Mouse (Mus musculus): ENCODE results near the gene Mterf1b. TPM values are rescaled to one million over a fixed set of nuclear protein-coding genes. Genes with fewer than 3 reads are reported as not detected.
"Not testable (repeated sequence)": the region's sequence is repeated elsewhere in the genome, so short reads cannot be mapped to it uniquely, and the experiment has no call there.

Mterf1b gene
- polyA plus RNA-seq, 1 experiment from 2014 or later = 2.9 TPM

DNA sequence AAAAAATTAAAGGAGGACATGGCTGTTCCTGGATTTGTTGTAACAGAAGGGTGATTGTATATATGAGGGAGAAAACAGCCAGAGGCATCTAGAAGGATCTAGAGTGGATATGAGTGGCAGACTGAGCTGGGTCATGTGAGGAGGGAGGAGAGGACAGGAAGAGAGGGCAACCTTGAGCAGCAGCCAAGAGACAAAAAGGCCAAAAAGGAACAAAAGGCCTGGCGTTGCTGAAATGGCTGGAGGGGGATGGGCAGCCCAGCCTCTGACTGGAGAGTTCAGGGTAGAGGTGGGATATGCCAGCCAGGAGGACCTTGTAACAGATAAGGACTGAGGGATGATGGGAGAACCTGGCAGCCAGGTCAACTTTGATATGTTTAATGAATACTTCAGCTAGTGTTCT is 2.9 kb downstream of the Mterf1b start:
- H3K27ac ChIP-seq = no peak overlapping the region
- 37% methylated on average over 1 of the region's 1 CpGs for WGBS
- no peak for ATAC-seq (ENCODE audit: low FRiP score)
- no peak overlapping the region for H3K9ac ChIP-seq
- peaks cover 3% of the 10 kb centered on the region for H3K4me1 ChIP-seq
- no peaks in the 10 kb centered on the region for H3K36me3 ChIP-seq
- H3K4me3 ChIP-seq = no peak overlapping the region
- H3K4me2 ChIP-seq (replicated peaks) = no peak overlapping the region
- no peaks in the 10 kb centered on the region for H3K27me3 ChIP-seq
- no peaks in the 10 kb centered on the region; the same call in none of the 2 replicates for H3K9me3 ChIP-seq (replicated peaks)

DNA sequence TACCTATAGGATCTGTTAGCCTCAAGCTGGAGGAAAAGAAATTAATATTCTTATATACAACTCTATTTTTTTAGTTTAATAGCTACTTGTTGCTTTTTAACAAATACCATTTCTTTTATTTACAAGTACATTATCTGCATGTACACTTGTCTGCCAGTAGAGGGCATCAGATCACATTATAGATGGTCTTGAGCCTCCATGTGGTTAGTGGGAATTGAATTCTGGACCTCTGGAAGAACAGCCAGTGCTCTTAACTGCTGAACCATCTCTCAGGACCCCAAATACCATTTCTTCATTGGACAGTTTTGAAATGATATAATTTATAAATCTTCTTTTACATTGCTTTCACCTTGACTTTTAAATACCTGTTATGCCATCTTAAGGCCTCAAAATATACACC is 9.2 kb downstream of the Mterf1b start:
- Histone ChIP-seq H3K9me3 (replicated peaks) (no peaks in the 10 kb centered on the region), H3K9ac (no peak overlapping the region), H3K27me3 (no peaks in the 10 kb centered on the region), H3K4me3 (no peak overlapping the region), H3K27ac (no peak overlapping the region), H3K36me3 (no peaks in the 10 kb centered on the region), H3K4me1 (no peaks in the 10 kb centered on the region), H3K4me2 (replicated peaks) (no peak overlapping the region)
- no peak for ATAC-seq (ENCODE audit: low FRiP score)

DNA sequence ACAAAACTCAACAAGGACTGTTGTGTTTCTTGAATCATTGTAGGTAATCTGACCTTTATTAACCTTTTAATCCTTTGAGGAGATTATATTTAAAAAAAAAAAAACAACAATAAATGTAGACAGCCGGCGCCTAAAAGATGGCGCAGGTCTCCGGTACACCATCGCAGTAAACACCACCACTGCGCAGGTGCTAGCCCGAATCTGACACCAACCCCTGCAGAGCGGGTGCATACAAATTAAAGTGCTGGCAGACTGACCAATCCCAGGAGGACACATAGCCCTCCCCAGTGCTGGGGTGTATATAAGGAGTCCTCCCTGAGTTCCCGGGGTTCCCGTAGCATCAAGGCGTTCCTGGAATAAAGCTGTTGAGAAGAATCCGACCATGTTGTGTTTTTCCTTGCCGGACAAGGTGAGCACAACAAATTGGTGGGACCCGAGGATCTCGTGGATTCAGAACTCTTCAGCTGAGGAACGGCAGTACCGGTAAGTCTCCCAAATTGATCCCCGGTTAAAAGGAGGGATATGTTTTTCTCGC is 10.2 kb downstream of the Mterf1b start:
- not testable (repeated sequence) for H3K9me3 ChIP-seq (replicated peaks); H3K4me3 ChIP-seq; H3K4me1 ChIP-seq; H3K27ac ChIP-seq; H3K9ac ChIP-seq; H3K36me3 ChIP-seq; H3K27me3 ChIP-seq; H3K4me2 ChIP-seq (replicated peaks); ATAC-seq (ENCODE audit: low FRiP score)
- WGBS = 98% methylated on average over 19 of the region's 19 CpGs

DNA sequence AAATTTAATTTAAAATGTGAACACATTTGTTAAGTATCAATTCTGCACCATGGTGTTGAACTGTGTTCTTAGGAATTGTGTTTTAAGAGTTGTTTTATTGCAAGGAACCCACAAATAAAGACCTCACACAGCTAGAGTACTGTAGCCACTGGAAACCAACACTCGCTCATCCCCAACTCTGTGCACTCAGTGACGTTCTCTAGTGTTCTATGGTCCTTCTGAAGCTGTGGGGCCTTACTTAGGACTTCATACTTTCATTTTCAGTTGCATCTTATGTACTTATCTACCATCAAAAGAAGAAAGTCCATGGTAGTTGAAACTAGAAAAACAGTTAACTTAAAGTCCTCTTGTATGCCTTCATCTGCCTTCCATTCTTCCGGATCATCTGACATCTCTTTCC is 17.9 kb downstream of the Mterf1b start:
- not testable (repeated sequence) for H3K27ac ChIP-seq; H3K4me2 ChIP-seq (replicated peaks); H3K4me3 ChIP-seq; H3K36me3 ChIP-seq; H3K9ac ChIP-seq; H3K27me3 ChIP-seq; ATAC-seq (ENCODE audit: low FRiP score); H3K4me1 ChIP-seq; H3K9me3 ChIP-seq (replicated peaks)
- WGBS = 90% methylated on average over 3 of the region's 3 CpGs

DNA sequence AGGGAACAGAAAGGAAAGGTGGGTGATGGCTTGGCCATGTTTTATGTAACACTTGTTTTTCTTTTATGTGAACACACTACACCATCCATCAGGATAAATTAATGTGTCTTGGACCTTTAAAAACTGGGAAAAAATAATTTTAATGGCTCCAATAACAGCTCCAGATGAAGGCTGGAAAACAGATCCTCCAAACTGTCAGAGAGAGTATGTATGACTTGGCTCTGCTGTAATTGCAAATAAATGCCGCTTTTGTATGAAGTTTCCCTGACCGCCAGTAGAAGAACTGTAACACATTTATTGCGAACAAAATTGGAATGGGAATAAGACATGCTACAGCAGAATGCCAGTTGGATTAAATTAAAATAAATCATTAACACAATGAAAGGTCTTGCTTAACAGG is 29.1 kb downstream of the Mterf1b start:
- no peak overlapping the region for H3K9ac ChIP-seq
- 92% methylated on average over 3 of the region's 3 CpGs for WGBS
- no peaks in the 10 kb centered on the region for H3K9me3 ChIP-seq (replicated peaks)
- H3K4me1 ChIP-seq = no peaks in the 10 kb centered on the region
- H3K27ac ChIP-seq = no peak overlapping the region
- H3K4me3 ChIP-seq = no peak overlapping the region
- no peaks in the 10 kb centered on the region for H3K36me3 ChIP-seq
- H3K4me2 ChIP-seq (replicated peaks) = no peak overlapping the region
- H3K27me3 ChIP-seq = no peaks in the 10 kb centered on the region
- ATAC-seq (ENCODE audit: low FRiP score) = no peak

DNA sequence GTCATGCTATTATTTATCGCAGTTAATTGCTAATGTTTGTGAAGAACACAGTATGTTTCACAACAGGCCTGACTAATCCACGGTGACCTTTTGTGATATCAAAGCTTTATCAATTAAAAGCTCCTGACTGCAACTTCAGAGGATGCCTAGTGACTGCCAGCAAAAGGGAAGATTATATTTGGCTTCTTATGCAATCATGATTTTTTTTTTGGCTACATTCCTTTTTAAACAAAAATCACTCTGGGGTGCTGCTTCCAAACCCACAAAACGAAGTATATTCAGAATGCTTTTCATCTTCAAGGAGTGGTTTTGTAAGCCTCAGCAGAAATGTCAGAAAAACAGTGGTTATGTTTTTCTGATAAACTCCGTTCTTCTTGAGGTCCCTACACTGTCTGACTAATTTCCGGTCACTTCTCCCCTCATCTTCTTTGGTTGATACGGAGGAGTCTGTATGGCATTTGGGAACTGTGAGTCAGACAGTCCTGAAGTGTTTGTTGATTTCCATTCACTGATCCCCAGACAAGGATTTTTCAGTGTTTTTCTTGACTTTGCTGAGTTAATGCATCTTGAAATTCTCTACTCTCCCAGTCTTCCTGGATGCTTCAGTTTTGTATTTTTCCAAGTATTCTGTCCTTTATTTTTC is 29.9 kb downstream of the Mterf1b start:
- Histone ChIP-seq H3K27ac (no peak overlapping the region), H3K27me3 (no peaks in the 10 kb centered on the region), H3K9me3 (replicated peaks) (no peaks in the 10 kb centered on the region), H3K4me2 (replicated peaks) (no peak overlapping the region), H3K4me3 (no peak overlapping the region), H3K4me1 (no peaks in the 10 kb centered on the region), H3K36me3 (no peaks in the 10 kb centered on the region), H3K9ac (no peak overlapping the region)
- no peak for ATAC-seq (ENCODE audit: low FRiP score)
- 88% methylated on average over 6 of the region's 6 CpGs for WGBS

DNA sequence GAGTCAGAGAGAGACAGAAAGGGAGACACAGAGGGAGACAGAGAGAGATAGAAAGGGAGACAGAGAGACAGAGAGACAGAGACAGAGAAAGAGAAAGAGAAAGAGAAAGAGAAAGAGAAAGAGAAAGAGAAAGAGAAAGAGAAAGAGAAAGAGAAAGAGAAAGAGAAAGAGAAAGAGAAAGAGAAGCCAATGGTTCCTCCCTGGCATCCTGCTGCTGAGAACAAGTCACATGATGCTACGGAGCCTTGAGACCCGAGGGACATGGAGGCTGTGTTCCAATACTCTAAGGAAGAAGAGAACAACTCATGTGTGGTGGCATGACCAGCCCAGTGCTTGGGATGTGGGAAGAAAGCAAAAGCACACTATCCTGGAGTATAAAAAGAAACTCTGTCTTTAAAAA is 40.0 kb downstream of the Mterf1b start:
- WGBS = 81% methylated on average over 2 of the region's 2 CpGs
- Histone ChIP-seq H3K4me1 (no peaks in the 10 kb centered on the region), H3K9me3 (replicated peaks) (no peaks in the 10 kb centered on the region), H3K27me3 (no peaks in the 10 kb centered on the region), H3K4me3 (no peak overlapping the region), H3K9ac (no peak overlapping the region), H3K36me3 (no peaks in the 10 kb centered on the region), H3K27ac (no peak overlapping the region), H3K4me2 (replicated peaks) (no peak overlapping the region)
- no peak for ATAC-seq (ENCODE audit: low FRiP score)

DNA sequence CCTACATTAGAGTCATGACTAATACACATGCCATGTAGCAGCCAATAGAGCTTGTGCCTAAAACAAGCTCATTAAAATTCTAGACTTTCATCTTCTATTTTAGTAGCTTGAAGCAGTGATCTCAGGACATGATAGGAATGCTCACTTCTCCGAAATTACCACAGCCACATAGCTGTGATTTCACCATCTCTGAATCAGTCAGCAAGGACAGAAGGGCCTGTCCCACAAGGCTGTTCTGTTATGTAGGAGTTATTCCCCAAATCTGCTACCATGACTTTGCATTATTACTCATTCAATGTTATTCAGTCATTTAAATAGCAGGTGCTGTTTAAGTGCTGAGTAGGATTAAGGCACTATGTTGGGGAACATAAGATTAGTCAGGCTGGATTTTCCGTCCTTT is 42.3 kb downstream of the Mterf1b start:
- H3K9ac ChIP-seq = no peak overlapping the region
- H3K4me3 ChIP-seq = no peak overlapping the region
- no peaks in the 10 kb centered on the region for H3K36me3 ChIP-seq
- H3K9me3 ChIP-seq (replicated peaks) = no peaks in the 10 kb centered on the region
- no peak overlapping the region for H3K4me2 ChIP-seq (replicated peaks)
- no peaks in the 10 kb centered on the region for H3K4me1 ChIP-seq
- H3K27me3 ChIP-seq = no peaks in the 10 kb centered on the region
- H3K27ac ChIP-seq = no peak overlapping the region
- ATAC-seq (ENCODE audit: low FRiP score) = no peak
- WGBS = 92% methylated on average over 2 of the region's 2 CpGs

DNA sequence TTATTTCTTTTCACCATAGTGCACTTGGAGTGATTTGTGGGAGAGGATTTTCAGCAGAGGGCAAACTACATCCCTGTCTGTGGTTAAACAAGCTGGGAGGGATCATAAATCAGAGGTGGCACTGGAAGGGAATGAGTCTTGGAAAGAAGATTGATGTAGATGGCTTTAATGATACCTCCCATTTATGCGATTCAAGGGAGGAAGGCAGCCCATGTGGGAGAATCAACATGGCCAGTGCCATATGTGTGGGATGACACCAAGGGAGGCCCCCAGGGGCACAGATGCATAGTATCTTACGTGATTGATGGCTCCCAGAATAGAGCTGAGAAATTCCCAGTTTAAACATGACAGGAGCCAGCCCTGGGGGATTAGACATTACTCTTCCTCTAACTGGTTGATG is 48.0 kb downstream of the Mterf1b start:
- H3K4me2 ChIP-seq (replicated peaks) = no peak overlapping the region
- no peak overlapping the region for H3K27ac ChIP-seq
- H3K4me3 ChIP-seq = no peak overlapping the region
- no peak overlapping the region for H3K9ac ChIP-seq
- H3K27me3 ChIP-seq = no peaks in the 10 kb centered on the region
- 0 out of 2 replicates have a peak, but pooled peaks cover 3% of the 10 kb centered on the region for H3K4me1 ChIP-seq
- H3K9me3 ChIP-seq (replicated peaks) = no peaks in the 10 kb centered on the region
- ATAC-seq (ENCODE audit: low FRiP score) = peak; percentile 79; the same call in 1 of the 2 replicates
- 55% methylated on average over 2 of the region's 2 CpGs for WGBS
- H3K36me3 ChIP-seq = no peaks in the 10 kb centered on the region

DNA sequence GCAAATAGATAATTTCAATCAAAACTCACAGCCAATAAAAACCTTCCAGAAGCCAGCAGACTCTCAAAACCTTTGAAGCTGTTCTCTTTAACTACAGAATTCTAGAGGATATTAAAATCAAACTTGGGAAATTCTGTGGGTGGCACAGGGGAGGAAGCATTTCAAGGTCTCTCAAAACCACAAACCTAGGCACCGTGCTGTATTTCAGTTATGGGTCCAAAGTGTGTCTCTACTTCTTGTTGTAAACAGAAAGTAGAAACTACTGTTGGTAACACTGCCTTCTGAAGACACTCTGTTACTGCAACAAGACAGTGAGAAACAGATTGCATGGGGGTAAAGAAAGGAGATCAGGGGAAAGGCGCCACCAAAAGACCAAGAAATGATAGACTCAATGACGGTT is 52.8 kb downstream of the Mterf1b start:
- H3K27me3 ChIP-seq = no peaks in the 10 kb centered on the region
- no peaks in the 10 kb centered on the region for H3K36me3 ChIP-seq
- H3K4me1 ChIP-seq = 0 out of 2 replicates have a peak, but pooled peaks cover 3% of the 10 kb centered on the region
- no peak overlapping the region for H3K27ac ChIP-seq
- H3K4me2 ChIP-seq (replicated peaks) = no peak overlapping the region
- WGBS = 88% methylated on average over 3 of the region's 3 CpGs
- no peak for ATAC-seq (ENCODE audit: low FRiP score)
- H3K9me3 ChIP-seq (replicated peaks) = no peaks in the 10 kb centered on the region
- no peak overlapping the region for H3K9ac ChIP-seq
- H3K4me3 ChIP-seq = no peak overlapping the region

DNA sequence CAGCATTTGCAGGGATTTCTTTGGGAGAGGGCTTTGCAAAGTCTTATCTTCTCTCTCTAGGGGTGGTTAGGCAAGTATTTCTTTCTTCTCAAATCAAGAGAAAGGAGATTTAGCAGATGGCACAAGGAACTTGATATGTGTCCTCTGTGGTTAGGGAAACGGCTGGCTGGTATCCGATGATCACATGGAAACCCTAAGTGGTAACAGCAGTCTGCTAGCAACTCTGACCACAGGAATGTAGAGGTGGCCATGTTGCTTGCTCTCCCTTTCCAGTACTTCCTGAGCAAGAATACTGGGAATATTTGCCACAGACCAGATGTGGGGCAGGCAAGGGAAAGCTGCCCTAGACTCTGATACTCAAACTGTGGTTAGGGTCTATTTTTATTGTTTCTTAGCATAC is 53.9 kb downstream of the Mterf1b start:
- no peaks in the 10 kb centered on the region for H3K4me1 ChIP-seq
- H3K9me3 ChIP-seq (replicated peaks) = no peaks in the 10 kb centered on the region
- H3K36me3 ChIP-seq = no peaks in the 10 kb centered on the region
- no peak overlapping the region for H3K9ac ChIP-seq
- no peak overlapping the region for H3K4me3 ChIP-seq
- no peaks in the 10 kb centered on the region for H3K27me3 ChIP-seq
- no peak overlapping the region for H3K27ac ChIP-seq
- no peak overlapping the region for H3K4me2 ChIP-seq (replicated peaks)
- ATAC-seq (ENCODE audit: low FRiP score) = no peak
- WGBS = 63% methylated on average over 2 of the region's 2 CpGs
